Mouse (Mus musculus) spleen, adult 2 months (tissue): ENCODE data around the gene Rpp25l.

Experiments used
- CTCF ChIP-seq: fragments of 200-500 bp; IDR thresholded peaks from 2 replicates; pipeline ENCODE4 v1.5.1; 2011; ENCODE audit warnings: mild to moderate bottlenecking, inconsistent platforms; ENCODE audit not compliant: insufficient read depth, insufficient read length, insufficient replicate concordance; ENCODE audit errors: extremely low read depth
- POLR2A ChIP-seq: fragments of 200-500 bp; IDR thresholded peaks from 2 replicates; pipeline ENCODE4 v1.6.1; 2011; ENCODE audit warnings: low read depth, low read length, inconsistent platforms

GRCm38 (mm10) chr4:41707011-41707535 is 6.3 kb downstream of the Rpp25l start:
- TF ChIP-seq POLR2A (no peak), CTCF (peak; percentile 48; the same call in 1 of the 2 replicates)
